Mouse (Mus musculus) adrenal gland, adult 8-10 months (tissue): ENCODE results near the gene Maip1. TPM values are rescaled to one million over a fixed set of nuclear protein-coding genes. Genes with fewer than 3 reads are reported as not detected.

ENCODE experiments used
- DNase-seq: peaks from one replicate; pipeline ENCODE4 v3.0.0; 2022
- total RNA-seq, 4 experiments: library from RNA; stranded (reverse); gene quantifications; 2 replicates each; pipeline ENCODE4 v1.2.4; 2022

The Maip1 gene
- total RNA-seq, 4 experiments from 2014 or later: 10.2 to 12.1 (median 11.5) TPM

GRCm38 (mm10) chr1:57428368-57429308 is 22.5 kb downstream of the Maip1 start:
- DNase-seq: peak; percentile 69

- DNase-seq: no peak
Observed at GRCm38 (mm10) chr1:57429786-57430483, 23.8 kb downstream of the Maip1 start.

- DNase-seq: no peak
Observed at GRCm38 (mm10) chr1:57433141-57433540, 27.0 kb downstream of the Maip1 start.

- no peak for DNase-seq
Observed at GRCm38 (mm10) chr1:57436408-57436807, 30.3 kb downstream of the Maip1 start.

- no peak for DNase-seq
Observed at GRCm38 (mm10) chr1:57436954-57437353, 30.8 kb downstream of the Maip1 start.

GRCm38 (mm10) chr1:57439026-57439425 is 32.9 kb downstream of the Maip1 start:
- no peak for DNase-seq

GRCm38 (mm10) chr1:57440771-57441170 is 34.6 kb downstream of the Maip1 start:
- DNase-seq: no peak

GRCm38 (mm10) chr1:57445679-57446078 is 39.6 kb downstream of the Maip1 start:
- DNase-seq: no peak

GRCm38 (mm10) chr1:57450241-57450640 is 44.1 kb downstream of the Maip1 start:
- no peak for DNase-seq

GRCm38 (mm10) chr1:57460305-57460940 is 54.3 kb downstream of the Maip1 start:
- DNase-seq: no peak

Other genes with a start within 250 kb of the Maip1 start
- gene 1700066M21Rik, start 28.7 kb upstream of the Maip1 start, total RNA-seq: 10 to 100 TPM in 2 of 4 experiments, 1 to 10 TPM in 2; 6.0 to 12.1 (median 9.0) TPM
- gene Tyw5, start 773 bp downstream of the Maip1 start, total RNA-seq: 10 to 100 TPM; 17.0 to 24.4 (median 21.4) TPM